Mouse (Mus musculus): ENCODE measurements around the gene Txndc11.

The Txndc11 gene

DNA sequence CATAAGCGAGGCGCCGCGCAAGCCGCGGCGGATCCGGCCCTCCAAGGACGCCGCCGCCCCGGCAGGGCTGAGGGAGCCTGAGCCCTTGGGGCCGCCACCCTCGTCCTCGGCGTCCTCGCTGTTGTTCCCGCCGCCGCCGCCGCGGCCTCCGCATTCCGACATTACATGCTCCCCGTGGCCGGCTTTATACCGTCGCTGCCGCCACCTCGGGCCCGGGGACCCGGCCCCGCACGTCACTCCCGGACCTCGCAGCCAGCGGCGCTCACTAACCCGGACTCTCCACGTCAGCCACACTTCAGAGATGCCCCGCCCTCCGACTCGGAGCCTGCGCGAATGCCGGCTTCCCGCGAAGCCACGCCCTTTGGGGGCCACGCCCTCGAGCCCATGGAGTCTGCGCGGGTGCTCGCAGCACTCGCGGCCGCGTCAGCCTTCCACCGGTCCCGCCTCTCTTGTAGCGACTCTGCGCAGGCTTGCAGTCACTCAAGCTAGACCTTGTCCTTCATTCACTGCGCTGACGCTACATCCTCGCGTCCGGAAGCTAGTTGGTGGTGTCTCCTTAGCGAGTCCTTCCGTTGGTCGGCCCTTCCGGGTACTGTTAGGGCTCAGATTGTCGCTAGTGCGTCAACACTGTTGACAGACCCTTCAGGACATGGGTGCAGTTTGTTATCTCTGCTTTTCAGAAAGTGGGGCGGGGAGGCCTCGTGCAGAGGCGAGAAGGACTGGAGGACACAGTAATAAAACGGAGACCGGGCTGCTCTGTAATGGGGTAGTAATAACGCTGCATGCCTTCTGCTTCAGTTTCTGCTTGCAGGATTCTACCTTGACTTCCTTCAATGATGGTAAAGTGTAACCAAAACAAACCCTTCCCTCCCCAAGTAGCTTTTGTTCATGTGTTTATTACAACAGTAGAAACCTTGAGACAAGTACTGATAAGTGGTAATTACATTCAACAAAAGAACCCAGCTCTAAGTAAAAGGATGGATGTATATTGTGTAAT, at the start of gene Txndc11:
Gene Txndc11, minus strand, starts transcription at position 303 of the 997 bp plus-strand sequence.
- DNase-seq = peak; percentile 100

- DNase-seq = no peak
These were observed 43.0 kb upstream of the Txndc11 start for GRCm38 (mm10) chr16:11177404-11177803.

- DNase-seq = no peak
These were observed 42.4 kb upstream of the Txndc11 start for GRCm38 (mm10) chr16:11176884-11177244.

GRCm38 (mm10) chr16:11176208-11176883, 41.9 kb upstream of the Txndc11 start, which contains the start of gene Zc3h7a:
TSS of gene Zc3h7a (minus strand) at chr16:11176393.
- peak; percentile 93 for DNase-seq

GRCm38 (mm10) chr16:11175489-11176207, 41.2 kb upstream of the Txndc11 start:
- DNase-seq = no peak

GRCm38 (mm10) chr16:11175100-11175488, 40.6 kb upstream of the Txndc11 start:
- DNase-seq = no peak

DNA sequence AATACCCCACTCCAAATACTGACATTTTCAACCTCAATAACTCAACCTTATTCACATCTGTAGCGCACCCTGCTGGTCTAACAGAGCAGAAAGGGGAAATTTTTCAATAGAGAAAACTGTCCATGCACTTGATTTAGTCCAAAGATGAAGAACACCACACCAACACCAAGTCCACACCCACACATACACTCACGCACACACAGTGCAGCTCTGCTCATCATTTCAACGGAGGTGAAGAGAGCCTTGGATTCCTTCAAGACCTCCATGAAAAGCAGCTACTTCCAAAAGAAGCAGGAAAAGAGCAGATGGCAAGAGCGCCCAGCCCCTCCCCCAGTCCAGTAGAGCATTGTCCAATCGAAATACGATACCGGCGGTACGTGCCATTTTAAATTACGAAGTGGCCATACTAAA, 40.2 kb upstream of the Txndc11 start:
- peak; percentile 65 for DNase-seq

DNA sequence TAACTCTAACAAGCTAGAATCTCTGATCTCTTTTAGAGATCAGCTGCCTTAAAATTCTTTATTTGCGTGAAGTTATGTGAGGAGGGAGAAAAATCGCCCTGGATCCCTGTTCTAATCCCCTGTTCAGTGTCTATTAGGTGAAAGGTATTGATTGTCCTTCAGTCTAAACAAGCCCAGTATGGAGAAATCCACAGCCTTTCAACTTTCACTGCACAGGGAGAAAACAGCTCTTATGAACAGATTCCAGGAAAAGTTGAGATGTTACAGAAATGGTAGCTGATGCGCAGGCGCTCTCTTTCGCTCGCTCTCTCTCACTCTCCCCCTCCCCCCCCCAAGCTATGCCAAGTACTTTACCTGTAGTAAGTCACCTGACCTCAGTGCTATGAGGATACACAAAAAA, 37.2 kb upstream of the Txndc11 start:
- no peak for DNase-seq

DNA sequence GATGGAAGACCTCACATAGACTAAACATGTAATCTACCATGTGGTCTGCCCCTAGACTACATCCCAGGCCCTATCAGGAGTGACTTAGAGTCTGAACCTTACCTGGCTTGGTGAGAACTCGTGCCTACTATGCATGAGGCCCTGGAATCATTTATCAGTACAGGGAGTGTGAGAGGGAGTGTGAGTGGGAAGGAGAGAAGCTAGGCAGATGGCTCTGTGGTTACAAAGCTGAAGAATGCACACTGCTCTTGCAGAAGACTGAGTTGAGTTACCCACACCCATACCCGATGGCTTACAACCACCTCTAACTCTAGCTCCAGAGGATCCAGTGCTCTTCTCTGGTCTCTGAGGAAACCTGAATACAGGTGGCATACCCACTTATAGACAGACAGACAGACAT, 32.0 kb upstream of the Txndc11 start:
- DNase-seq = no peak

DNA sequence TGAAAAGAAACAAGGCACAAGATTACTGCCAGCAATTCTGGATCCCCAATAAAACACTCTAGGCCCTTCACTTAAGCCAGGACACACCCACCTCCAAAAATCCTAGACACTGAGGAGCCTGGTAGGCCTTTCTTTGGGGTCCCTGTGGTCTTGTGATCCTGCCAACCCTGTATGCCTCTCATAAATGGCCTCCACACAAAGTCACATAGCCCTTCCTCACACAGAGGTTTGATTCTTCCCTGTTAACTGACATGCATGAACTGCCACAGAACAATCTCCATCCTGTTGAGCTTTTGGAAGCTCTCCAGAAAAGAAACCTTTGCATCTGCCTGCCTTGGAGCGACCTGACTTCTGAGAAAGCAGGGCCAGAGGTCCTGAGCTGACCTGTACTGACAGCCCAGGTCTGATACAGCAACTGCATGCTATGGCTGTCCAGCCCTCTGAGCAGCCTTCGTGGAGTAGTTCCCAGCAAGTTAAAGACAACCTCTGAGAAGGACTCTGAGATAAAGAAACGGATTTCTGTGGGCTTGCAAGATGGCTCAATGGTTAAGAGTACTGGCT, 30.3 kb upstream of the Txndc11 start:
- no peak for DNase-seq

DNA sequence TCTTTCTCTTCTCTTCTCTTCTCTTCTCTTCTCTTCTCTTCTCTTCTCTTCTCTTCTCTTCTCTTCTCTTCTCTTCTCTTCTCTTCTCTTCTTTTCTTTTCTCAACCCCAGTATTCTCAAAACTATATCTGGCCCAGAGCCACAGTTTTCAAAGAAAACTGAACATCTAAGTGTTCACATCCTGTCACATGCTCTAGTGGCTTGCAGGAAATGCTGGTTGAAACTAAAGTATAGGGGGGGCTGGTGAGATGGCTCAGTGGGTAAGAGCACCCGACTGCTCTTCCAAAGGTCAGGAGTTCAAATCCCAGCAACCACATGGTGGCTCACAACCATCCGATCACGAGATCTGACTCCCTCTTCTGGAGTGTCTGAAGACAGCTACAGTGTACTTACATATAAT, 23.3 kb upstream of the Txndc11 start:
- peak; percentile 78 for DNase-seq

GRCm38 (mm10) chr16:11154500-11154899, 20.1 kb upstream of the Txndc11 start:
- no peak for DNase-seq

GRCm38 (mm10) chr16:11143706-11144483, 9.4 kb upstream of the Txndc11 start:
- DNase-seq = peak; percentile 100

DNA sequence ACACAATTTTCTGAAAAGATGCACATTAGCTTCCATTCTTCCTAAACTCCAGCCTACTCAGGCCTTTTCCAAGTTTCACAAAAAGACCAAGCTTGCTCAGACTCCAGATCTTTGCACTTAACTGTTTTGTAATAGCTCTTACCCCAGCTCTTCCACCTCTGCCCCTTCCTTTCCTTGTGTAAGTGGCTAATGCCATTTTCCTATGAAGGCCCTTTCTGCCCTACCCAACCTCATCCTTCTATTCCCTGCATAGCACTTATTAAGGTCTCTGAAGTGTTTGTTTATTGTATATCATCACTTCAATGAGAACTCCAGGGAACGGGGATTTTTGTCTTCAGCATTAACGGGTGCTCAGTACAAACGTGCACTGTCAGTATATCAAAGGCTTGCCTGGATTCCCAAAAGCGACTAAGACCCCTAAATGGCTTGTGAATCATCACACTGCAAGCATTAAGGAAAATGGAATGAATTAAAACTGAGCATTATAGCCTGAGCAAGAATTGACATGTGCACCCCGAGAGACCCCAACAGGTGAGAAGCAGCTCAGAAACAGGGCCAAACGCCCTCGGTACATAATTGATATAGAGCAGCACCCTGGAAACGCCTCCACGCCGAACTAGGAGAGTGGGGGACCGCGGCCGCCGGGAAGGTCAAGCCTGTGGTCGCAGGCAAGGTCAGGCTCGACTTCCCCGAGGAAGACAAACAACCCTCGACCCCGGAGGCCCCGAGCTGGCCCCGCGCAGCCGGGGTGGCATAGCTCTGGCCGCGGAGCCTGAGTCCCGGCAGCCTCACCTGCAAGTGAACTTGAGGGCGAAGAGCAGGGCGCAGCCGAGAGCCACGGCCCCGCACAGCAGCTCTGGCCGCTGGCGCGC, 738 bp downstream of the Txndc11 start:
- DNase-seq = no peak

- DNase-seq = no peak
These were observed 1.6 kb downstream of the Txndc11 start for GRCm38 (mm10) chr16:11132839-11133238.

DNA sequence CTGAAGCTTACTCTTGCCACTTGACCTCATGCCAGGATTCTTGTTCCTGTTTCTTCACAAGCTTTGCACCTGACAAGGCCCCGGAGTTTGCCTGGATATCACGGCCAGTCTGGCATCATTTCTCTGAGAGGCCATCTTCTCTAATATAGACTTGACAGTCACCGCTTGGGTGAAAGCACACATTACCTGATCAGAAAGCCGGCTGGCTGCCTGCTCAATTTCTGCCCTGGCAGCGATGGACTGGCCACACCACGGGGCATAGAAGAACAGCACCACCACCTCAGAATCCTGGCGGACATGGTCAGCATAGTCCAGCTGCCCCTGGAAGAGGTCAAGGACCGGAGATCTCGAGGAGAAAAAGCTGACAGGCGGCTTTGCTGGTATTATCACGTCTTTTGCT, 6.1 kb downstream of the Txndc11 start:
- no peak for DNase-seq

DNA sequence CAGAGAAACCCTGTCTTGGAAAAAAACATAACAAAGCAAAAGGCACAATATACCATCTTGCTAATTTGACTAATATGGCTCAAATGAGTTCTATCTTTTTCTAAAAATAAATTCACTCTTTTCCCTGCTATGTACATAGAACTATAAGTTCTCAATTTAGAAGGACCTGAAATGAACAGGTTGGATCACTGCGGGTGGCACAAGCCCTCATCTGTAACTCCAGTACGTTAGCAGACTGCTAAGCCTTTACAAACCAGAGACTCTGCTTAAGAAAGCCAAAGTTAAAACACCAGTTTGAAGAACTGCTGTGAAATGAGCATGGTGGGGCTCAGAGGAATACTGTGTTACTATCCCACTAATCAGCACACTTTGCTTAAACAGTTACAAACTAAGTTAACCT, 9.1 kb downstream of the Txndc11 start:
- no peak for DNase-seq

GRCm38 (mm10) chr16:11124110-11124509, 10.3 kb downstream of the Txndc11 start:
- no peak for DNase-seq

- no peak for DNase-seq
These were observed 11.8 kb downstream of the Txndc11 start for GRCm38 (mm10) chr16:11122625-11123024.

DNA sequence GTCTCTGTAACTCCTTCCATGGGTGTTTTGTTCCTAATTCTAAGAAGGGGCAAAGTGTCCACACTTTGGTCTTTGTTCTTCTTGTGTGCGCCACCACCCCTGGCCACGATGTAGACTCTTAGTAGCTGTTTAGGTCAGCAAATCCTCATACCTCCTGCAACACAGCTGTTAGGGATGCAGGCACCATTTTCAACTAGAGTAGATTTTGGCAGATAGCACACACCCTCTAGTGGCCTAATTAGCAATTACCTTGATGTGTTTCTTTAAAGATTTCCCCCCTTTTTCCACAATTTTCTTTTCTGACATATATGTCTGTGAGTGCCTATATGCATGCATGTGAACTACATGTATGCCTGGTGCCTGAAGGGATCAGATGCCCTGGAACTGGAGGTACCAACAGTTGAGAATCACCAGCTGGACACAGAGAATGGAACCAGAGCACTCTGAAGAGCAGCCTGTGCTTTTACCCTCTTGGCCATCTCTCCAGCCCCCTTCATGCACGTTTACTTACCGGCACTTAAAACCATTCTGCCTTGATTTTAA, 25.2 kb downstream of the Txndc11 start:
- peak; percentile 6 for DNase-seq

DNA sequence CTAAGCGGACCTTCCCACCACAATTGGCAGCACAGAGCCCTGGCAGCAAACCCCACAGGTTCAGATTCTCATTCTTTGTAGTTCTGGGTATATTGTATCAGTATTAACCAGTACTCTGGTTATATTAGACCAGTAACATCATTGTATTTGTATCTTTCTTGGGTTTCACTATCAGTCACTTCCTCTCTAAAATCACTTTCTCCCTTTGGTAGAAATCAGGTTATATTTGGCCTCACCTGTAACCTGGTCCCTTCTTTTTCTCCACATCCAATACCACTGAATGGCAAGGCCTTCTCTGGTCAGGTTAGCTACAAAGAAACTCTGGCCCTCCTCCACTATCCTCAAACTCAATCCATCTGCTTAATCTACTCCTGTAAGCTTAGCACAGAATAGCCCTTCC, 29.5 kb downstream of the Txndc11 start:
- DNase-seq = no peak

Data from thymus, postnatal 25 days (tissue).